Mouse (Mus musculus): ENCODE results near the gene 1600014C10Rik. TPM values are rescaled to one million over a fixed set of nuclear protein-coding genes. Genes with fewer than 3 reads are reported as not detected.

1600014C10Rik gene
- polyA plus RNA-seq, 1 experiment from 2014 or later: 17.3 TPM

DNA sequence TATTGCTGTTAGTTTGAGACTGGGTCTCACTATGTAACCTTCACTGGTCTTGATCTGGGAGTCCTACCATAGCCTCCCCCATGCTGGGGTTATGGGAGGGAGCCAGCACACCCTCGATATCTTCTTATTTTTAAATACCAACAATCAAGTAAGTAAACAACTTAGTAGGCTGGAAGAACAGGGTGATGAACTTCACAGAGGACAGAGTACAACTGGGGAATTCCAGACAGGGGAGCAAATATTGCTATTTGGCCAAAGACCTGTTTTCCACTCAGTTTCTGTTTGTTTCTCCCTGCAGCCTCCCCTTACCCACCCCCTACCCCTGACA is 1.4 kb downstream of the 1600014C10Rik start:
- Histone ChIP-seq H3K36me3 (replicated peaks) (no peaks in the 10 kb centered on the region), H3K4me1 (replicated peaks) (peaks cover 44% of the 10 kb centered on the region), H3K9ac (peak overlapping the region; percentile 62; the same call in 1 of the 2 replicates), H3K27ac (replicated peaks) (peak overlapping the region; percentile 81), H3K27me3 (no peaks in the 10 kb centered on the region), H3K4me2 (peak overlapping the region; percentile 88), H3K9me3 (replicated peaks) (no peaks in the 10 kb centered on the region), H3K4me3 (replicated peaks) (peak overlapping the region; percentile 67)
- no peak for ATAC-seq (ENCODE audit: insufficient read depth)
- 20% methylated on average over 1 of the region's 1 CpGs for WGBS (ENCODE audit: insufficient replicate concordance)

DNA sequence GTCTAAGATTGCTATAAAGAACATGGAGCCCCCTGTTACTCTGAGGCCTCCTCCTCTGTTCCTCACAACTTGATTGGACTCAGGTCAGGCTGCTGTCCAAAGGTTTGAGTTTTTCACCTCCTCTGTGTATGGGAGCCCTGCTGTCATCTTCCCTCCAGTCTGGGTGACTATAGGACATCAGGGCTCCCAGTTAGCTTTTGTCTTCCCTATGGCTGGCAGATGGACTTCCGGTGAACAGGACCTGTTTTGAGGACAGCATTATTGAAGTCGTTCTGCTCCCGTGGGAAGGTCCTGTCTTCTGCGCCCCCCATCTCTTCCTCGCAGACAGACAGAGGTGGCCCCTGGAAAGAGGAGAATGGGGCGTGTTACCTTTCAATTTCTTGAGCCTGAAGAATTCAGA is 1.8 kb downstream of the 1600014C10Rik start:
- Histone ChIP-seq H3K4me2 (peak overlapping the region; percentile 88), H3K4me3 (replicated peaks) (peak overlapping the region; percentile 67), H3K9ac (no peak overlapping the region), H3K27ac (replicated peaks) (peak overlapping the region; percentile 54; the same call in 1 of the 2 replicates), H3K27me3 (no peaks in the 10 kb centered on the region), H3K36me3 (replicated peaks) (no peaks in the 10 kb centered on the region), H3K4me1 (replicated peaks) (peaks cover 44% of the 10 kb centered on the region), H3K9me3 (replicated peaks) (no peaks in the 10 kb centered on the region)
- 68% methylated on average over 6 of the region's 6 CpGs for WGBS (ENCODE audit: insufficient replicate concordance)
- ATAC-seq (ENCODE audit: insufficient read depth): no peak

DNA sequence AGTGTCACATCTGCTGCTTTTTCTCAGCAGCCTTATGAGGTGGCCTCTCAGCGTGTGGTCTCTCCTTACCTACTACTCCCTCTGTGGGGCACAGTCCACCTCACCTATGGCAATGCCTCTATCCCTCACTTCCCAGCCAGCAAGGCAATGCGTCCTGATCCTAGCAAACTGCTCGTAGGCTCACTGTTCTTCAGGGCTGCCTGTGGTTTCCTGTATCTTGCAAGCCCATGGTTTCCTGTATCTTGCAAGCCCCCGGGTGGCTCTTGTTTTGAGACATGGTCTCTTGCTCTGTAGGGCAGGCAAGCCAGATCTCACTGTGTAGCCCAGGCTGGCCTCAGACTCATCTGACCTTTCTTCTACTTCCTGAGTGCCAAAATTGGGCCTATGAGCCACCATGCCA is 3.8 kb downstream of the 1600014C10Rik start:
- 28% methylated on average over 4 of the region's 4 CpGs for WGBS (ENCODE audit: insufficient replicate concordance)

DNA sequence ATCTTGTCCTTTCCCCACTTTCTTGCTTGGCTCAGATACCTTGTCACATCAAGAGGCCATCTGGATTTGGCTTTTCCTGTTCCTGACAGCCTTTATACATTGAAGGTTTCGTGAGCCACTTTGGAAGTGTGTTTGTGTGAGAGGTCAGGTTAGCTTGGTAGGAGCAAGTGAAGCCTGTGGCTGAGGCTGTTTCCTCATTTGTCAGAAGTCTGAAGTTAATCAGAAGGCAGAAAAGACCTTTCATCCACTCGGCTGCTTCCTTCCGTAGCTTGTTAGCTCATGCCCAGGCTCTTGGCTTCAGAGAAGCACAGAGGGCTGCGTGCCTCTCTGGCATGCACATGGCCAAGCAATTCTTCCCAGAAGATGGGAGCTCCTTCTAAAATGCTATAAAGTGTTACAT is 4.8 kb downstream of the 1600014C10Rik start:
- no peak for ATAC-seq (ENCODE audit: insufficient read depth)
- no peak overlapping the region for H3K27ac ChIP-seq (replicated peaks)
- peaks cover 8% of the 10 kb centered on the region for H3K36me3 ChIP-seq (replicated peaks)
- H3K4me1 ChIP-seq (replicated peaks): peaks cover 35% of the 10 kb centered on the region
- no peak overlapping the region for H3K4me2 ChIP-seq
- WGBS (ENCODE audit: insufficient replicate concordance): 37% methylated on average over 4 of the region's 4 CpGs
- H3K27me3 ChIP-seq: no peaks in the 10 kb centered on the region
- H3K9ac ChIP-seq: no peak overlapping the region
- no peak overlapping the region for H3K4me3 ChIP-seq (replicated peaks)
- H3K9me3 ChIP-seq (replicated peaks): no peaks in the 10 kb centered on the region

More for the DNA sequence above, 3.8 kb downstream of the 1600014C10Rik start:
- Histone ChIP-seq H3K27ac (replicated peaks) (0 out of 2 replicates have a peak overlapping the region, but pooled peaks have one; percentile 10), H3K36me3 (replicated peaks) (peaks cover 8% of the 10 kb centered on the region), H3K9me3 (replicated peaks) (no peaks in the 10 kb centered on the region), H3K9ac (no peak overlapping the region), H3K4me1 (replicated peaks) (peaks cover 44% of the 10 kb centered on the region), H3K4me2 (no peak overlapping the region; the same call in 1 of the 2 replicates), H3K4me3 (replicated peaks) (no peak overlapping the region), H3K27me3 (no peaks in the 10 kb centered on the region)
- no peak for ATAC-seq (ENCODE audit: insufficient read depth)

DNA sequence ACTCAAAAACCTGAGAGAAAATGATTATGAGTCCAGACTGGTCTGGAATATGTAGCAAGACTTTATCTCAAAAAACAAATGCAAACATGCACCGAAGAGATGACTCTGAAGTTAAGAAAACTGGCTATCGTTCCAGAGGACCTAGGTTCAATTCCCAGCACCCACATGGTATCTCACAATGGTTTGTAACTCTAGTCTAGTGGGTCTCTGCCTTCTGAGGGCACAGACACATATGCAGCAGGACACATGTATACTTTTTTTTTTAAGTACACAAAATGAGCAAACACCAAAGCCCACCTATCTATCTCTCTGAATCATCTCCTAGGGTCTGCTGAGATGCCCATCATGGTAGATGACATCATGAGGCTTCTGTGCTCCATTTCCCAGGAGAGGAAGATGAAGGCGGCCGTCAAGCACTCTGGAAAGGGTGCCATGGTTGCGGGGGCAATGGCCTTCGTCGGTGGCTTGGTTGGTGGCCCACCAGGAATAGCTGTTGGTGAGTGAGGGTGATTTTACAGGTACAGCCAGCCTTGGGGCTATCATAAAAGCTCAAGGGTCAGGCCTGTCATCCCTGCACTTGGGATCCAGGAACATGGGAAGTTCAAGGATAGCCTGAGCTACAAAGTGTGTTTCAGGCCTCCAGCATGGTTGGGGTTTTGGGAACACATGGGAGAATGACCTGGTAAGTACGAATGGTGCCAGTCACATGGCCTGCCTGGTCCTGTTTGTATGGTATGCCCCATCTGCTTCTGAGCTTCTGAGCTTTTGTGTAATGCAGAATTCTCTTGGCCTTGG is 5.5 kb downstream of the 1600014C10Rik start:
- 59% methylated on average over 8 of the region's 8 CpGs for WGBS (ENCODE audit: insufficient replicate concordance)
- Histone ChIP-seq H3K27ac (replicated peaks) (0 out of 2 replicates have a peak overlapping the region, but pooled peaks have one; percentile 29), H3K9ac (no peak overlapping the region), H3K27me3 (no peaks in the 10 kb centered on the region), H3K36me3 (replicated peaks) (peaks cover 8% of the 10 kb centered on the region), H3K9me3 (replicated peaks) (no peaks in the 10 kb centered on the region), H3K4me2 (no peak overlapping the region), H3K4me1 (replicated peaks) (peaks cover 28% of the 10 kb centered on the region), H3K4me3 (replicated peaks) (no peak overlapping the region)
- no peak for ATAC-seq (ENCODE audit: insufficient read depth)

DNA sequence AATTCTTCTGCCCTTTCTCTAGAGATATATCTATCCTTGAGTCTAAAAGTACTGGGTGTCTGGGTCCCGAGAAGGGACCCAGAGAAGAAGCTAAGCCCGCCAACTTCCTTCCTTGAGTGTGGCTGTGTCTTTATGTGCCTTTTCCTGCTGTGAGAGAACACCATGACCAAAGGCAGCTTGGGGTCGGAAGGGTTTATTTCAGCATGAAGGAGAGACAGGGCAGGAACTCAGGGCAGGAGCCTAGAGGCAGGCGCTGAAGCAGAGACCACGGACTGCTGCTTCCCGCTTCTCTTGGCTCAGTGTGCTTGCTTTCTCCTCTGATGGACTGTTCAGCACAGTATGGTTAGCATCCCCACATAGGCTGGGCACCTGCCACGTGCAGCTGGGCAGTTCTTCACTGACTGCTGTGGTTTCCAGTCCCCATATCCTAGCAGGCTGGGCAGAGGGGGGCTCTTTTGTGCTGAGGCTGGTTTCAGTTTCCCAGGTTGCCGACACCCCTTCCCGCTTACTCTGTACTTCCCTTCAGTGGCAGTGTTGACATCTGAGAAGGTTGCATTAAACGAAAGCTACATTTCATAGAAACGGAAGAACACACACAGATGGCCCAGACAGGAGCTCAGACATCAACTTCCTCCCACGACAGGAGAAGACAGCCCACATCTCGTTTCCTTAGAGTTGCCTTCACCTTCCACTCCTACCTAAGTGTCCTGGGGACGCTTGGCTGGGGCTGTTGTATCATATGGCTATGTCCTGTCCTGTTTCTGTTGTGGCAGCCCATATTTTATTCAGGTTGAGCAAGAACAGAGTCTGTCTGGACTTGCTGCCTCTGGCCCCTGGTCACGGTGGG is 6.3 kb downstream of the 1600014C10Rik start:
- 24% methylated on average over 15 of the region's 15 CpGs for WGBS (ENCODE audit: insufficient replicate concordance)
- Histone ChIP-seq H3K4me2 (peak overlapping the region; percentile 31; the same call in 1 of the 2 replicates), H3K4me1 (replicated peaks) (peaks cover 19% of the 10 kb centered on the region), H3K27me3 (no peaks in the 10 kb centered on the region), H3K4me3 (replicated peaks) (no peak overlapping the region), H3K9ac (no peak overlapping the region), H3K27ac (replicated peaks) (peak overlapping the region; percentile 63), H3K9me3 (replicated peaks) (no peaks in the 10 kb centered on the region), H3K36me3 (replicated peaks) (peaks cover 8% of the 10 kb centered on the region)
- ATAC-seq (ENCODE audit: insufficient read depth): 0 out of 2 replicates have a peak, but pooled peaks have one; percentile 13

DNA sequence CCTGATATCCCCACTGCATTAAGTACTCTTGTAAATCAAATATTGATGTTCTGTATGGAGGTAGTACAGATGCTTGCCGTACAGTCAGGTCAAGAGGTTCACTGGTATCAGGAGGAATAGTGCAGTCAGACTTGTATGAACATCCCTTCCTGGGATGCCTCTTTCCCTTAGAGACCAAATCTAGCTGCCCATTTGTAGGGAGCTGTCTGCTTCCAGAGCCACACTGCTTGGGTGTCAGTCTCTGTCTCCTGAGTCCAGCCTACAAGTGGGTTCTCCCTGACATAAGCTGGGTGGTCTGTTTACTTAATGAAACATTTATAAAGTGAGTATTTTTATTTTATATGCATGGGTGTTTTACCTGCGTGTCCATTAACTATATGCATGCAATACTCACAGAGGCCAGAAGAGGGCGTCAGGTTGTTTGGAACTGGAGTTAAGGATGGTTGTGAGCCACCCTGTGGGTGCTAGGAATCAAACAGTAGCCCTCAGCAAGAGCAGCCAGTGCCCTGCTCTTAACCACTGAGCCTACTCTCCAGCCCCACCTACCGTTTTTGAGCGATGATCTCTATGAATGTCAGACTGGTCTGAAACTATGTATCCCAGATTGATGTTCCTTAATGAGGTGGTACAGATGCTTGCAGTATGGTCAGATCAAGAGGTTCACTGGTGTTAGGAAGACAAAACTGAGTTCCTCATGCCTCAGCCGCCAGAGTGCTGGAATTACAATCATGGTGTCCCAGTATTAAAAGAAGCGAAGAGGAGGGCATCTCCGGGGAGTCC is 7.2 kb downstream of the 1600014C10Rik start:
- no peak overlapping the region for H3K4me2 ChIP-seq
- H3K9me3 ChIP-seq (replicated peaks): no peaks in the 10 kb centered on the region
- H3K4me3 ChIP-seq (replicated peaks): no peak overlapping the region
- H3K27ac ChIP-seq (replicated peaks): no peak overlapping the region; the same call in 1 of the 2 replicates
- 82% methylated on average over 8 of the region's 8 CpGs for WGBS (ENCODE audit: insufficient replicate concordance)
- H3K9ac ChIP-seq: no peak overlapping the region
- peaks cover 10% of the 10 kb centered on the region for H3K4me1 ChIP-seq (replicated peaks)
- H3K27me3 ChIP-seq: no peaks in the 10 kb centered on the region
- ATAC-seq (ENCODE audit: insufficient read depth): no peak
- peaks cover 12% of the 10 kb centered on the region for H3K36me3 ChIP-seq (replicated peaks)

DNA sequence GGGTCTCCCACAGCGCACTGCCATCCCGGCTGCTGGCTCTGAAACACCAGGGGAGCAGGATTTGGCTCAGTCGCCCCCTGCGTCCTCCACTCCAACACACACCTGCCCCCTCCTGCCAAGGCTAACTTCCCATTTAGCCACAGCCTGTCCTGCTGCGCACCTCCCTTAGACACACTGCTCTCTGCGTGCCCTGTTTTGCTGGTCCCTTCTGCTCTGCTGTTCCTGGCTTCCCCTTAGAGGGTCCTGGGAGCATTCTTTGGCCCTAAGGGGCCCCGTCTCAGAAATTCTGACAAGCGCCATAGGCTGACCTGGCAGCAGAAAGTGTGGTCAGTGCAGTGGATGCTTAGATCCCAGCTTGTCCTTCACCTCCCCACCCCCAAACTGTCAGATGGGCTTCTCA is 8.1 kb downstream of the 1600014C10Rik start:
- no peak overlapping the region for H3K4me3 ChIP-seq (replicated peaks)
- no peaks in the 10 kb centered on the region for H3K27me3 ChIP-seq
- H3K36me3 ChIP-seq (replicated peaks): peaks cover 12% of the 10 kb centered on the region
- WGBS (ENCODE audit: insufficient replicate concordance): 76% methylated on average over 8 of the region's 8 CpGs
- ATAC-seq (ENCODE audit: insufficient read depth): no peak
- H3K4me2 ChIP-seq: no peak overlapping the region
- no peaks in the 10 kb centered on the region for H3K9me3 ChIP-seq (replicated peaks)
- H3K9ac ChIP-seq: no peak overlapping the region
- H3K27ac ChIP-seq (replicated peaks): no peak overlapping the region
- H3K4me1 ChIP-seq (replicated peaks): peaks cover 2% of the 10 kb centered on the region; the same call in 1 of the 2 replicates

DNA sequence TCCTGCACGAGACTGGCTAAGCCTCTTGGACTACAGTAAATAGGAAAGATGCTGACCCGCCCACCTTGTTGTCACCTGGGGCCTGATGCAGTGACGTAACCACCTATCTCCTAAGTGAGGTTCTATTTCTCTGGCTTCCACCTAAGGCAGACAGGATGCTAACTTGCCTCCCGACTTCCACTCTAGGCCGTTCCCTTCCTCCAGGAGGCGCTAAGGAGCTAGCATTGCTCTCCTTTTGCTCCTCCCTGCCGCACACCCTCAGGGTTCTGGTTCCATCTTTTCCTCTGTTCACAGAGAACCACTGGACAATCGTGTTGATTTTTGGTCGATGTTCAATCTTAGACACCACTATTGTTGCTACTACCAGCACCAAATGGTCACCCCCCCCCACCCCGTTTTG is 8.6 kb downstream of the 1600014C10Rik start:
- no peaks in the 10 kb centered on the region; the same call in 1 of the 2 replicates for H3K4me1 ChIP-seq (replicated peaks)
- peaks cover 12% of the 10 kb centered on the region for H3K36me3 ChIP-seq (replicated peaks)
- no peaks in the 10 kb centered on the region for H3K27me3 ChIP-seq
- no peak overlapping the region for H3K9ac ChIP-seq
- 55% methylated on average over 10 of the region's 10 CpGs for WGBS (ENCODE audit: insufficient replicate concordance)
- no peak for ATAC-seq (ENCODE audit: insufficient read depth)
- H3K4me3 ChIP-seq (replicated peaks): no peak overlapping the region
- no peaks in the 10 kb centered on the region for H3K9me3 ChIP-seq (replicated peaks)
- H3K4me2 ChIP-seq: no peak overlapping the region
- H3K27ac ChIP-seq (replicated peaks): no peak overlapping the region

DNA sequence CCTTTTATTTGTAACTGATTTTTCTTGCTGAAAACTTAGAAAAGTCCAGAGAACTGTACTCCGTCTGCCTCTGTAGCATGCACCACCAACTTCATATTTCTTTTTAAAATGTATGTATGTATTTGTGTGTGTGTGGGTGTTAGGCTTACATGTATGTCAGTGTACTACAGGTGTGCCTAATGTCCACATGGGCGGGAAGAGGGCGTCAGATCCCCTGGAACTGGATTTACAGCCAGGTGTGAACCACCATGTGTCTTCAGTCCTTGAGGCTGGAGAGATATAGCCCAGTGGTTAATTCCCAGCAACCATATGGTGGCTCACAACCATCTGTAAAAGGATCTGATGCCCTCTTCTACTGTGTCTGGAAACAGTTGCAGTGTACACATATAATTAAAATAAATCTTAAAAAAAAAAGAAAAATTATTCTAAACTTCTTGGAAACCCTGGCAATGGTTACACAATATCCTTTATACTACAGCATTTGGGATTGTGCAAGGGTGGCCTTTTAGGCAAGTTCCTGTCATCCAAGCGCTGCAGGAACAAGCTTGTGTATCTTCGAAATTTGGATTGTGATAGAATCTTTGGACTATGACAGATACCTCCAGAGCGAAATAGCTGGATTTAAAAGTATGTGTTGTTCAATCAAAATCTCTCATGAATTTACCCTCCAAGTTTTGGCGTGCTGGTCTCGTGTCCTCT is 17.0 kb downstream of the 1600014C10Rik start:
- H3K27me3 ChIP-seq: no peaks in the 10 kb centered on the region
- 46% methylated on average over 8 of the region's 8 CpGs for WGBS (ENCODE audit: insufficient replicate concordance)
- peaks cover 9% of the 10 kb centered on the region for H3K4me1 ChIP-seq (replicated peaks)
- ATAC-seq (ENCODE audit: insufficient read depth): no peak
- H3K9ac ChIP-seq: no peak overlapping the region
- H3K27ac ChIP-seq (replicated peaks): 0 out of 2 replicates have a peak overlapping the region, but pooled peaks have one; percentile 19
- peak overlapping the region; percentile 48; the same call in 1 of the 2 replicates for H3K4me2 ChIP-seq
- H3K9me3 ChIP-seq (replicated peaks): no peaks in the 10 kb centered on the region
- no peak overlapping the region for H3K4me3 ChIP-seq (replicated peaks)
- no peaks in the 10 kb centered on the region; the same call in 1 of the 2 replicates for H3K36me3 ChIP-seq (replicated peaks)
